In the genomic region with DNA sequence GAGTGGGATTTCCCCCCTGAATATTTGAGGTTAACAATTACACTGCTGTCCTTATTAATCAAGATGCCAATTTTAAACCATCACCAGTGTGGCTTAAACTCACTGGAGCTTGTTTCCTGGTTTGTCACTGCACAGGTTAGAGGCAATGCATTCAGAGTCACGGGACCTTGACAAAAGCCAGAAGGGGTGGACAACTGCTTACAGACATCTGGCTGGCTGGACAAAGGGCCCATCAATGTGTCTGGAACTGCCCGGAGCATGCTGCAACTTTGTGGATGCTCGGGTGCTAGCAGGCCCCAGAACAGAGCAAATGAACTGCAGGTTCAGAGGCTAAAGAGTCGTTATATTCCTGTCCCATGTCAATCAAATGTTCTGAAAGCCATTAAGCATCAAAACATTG, we compare ENCODE assay signal across 14 mouse cellular contexts.
"Had no signal": no experiment of that assay in that cellular context is flagged by ENCODE, and none has a peak within 500 bp of the region (broad histone marks: within the 10 kb centered on the region; RNA-seq: fewer than 3 reads in every experiment).

No protein-coding gene starts in this region.

- H3K9me3 ChIP-seq: limb, embryonic 12.5 days; limb, embryonic 15.5 days had no signal

- H3K4me3 ChIP-seq: layer of hippocampus, adult 2 months; limb, embryonic 12.5 days; limb, embryonic 15.5 days had no signal

- H3K27me3 ChIP-seq: limb, embryonic 12.5 days; limb, embryonic 15.5 days had no signal

- ATAC-seq: liver, postnatal 0 days; lung, postnatal 0 days had no signal

- H3K4me2 ChIP-seq: limb, embryonic 12.5 days; limb, embryonic 15.5 days; liver, embryonic 11.5 days; lung, embryonic 14.5 days; midbrain, embryonic 11.5 days had no signal

- DNase-seq: kidney, postnatal 25 days; liver, postnatal 0 days; thymus, adult 2 months; thymus, postnatal 14 days; thymus, postnatal 4 days had no signal

- H3K4me1 ChIP-seq: limb, embryonic 12.5 days; limb, embryonic 15.5 days had no signal

- H3K9ac ChIP-seq: limb, embryonic 12.5 days; limb, embryonic 15.5 days; liver, embryonic 14.5 days; liver, postnatal 0 days; lung, embryonic 14.5 days had no signal

- H3K27ac ChIP-seq: layer of hippocampus, adult 2 months; limb, embryonic 12.5 days; liver, embryonic 14.5 days; stomach, postnatal 0 days had no signal
